Mouse (Mus musculus) heart, embryonic 11.5 days (tissue): ENCODE results near the gene Slc25a39. TPM values are rescaled to one million over a fixed set of nuclear protein-coding genes. Genes with fewer than 3 reads are reported as not detected.
A peak's percentile ranks its signal among the peaks of the same experiment; 100 is the strongest.
"Not testable (repeated sequence)": the region's sequence is repeated elsewhere in the genome, so short reads cannot be mapped to it uniquely, and the experiment has no call there.

ENCODE experiments used
- ATAC-seq: fragments of 200-750 bp; cut with Nextera tagmentation; replicated peaks from 2 replicates; pipeline ENCODE4 v1.8.0; 2017; ENCODE audit warnings: moderate library complexity; ENCODE audit not compliant: insufficient number of reproducible peaks, low FRiP score, low TSS enrichment
- H3K27ac ChIP-seq: fragments of 300-500 bp; sonication (generic); 2 replicates; pipeline ENCODE4 v1.5.1; 2014; ENCODE audit warnings: mild to moderate bottlenecking, low read depth, low read length
- H3K27me3 ChIP-seq: fragments of 300-500 bp; sonication (generic); 2 replicates; pipeline ENCODE4 v1.6.1; 2014; ENCODE audit warnings: mild to moderate bottlenecking, low read length, mixed read lengths; ENCODE audit not compliant: control insufficient read depth, insufficient read depth
- H3K36me3 ChIP-seq: fragments of 300-500 bp; sonication (generic); 2 replicates; pipeline ENCODE4 v1.6.1; 2014; ENCODE audit warnings: mild to moderate bottlenecking, low read length, moderate library complexity, mixed read lengths; ENCODE audit not compliant: control insufficient read depth, insufficient read depth
- H3K4me1 ChIP-seq: fragments of 300-500 bp; sonication (generic); 2 replicates; pipeline ENCODE4 v1.6.1; 2014; ENCODE audit warnings: low read length; ENCODE audit not compliant: control insufficient read depth, insufficient read depth
- H3K4me2 ChIP-seq: fragments of 300-500 bp; sonication (generic); 2 replicates; pipeline ENCODE4 v1.6.1; 2014; ENCODE audit warnings: mild to moderate bottlenecking, moderate library complexity
- H3K4me3 ChIP-seq: fragments of 300-500 bp; sonication (generic); 2 replicates; pipeline ENCODE4 v1.5.1; 2014; ENCODE audit warnings: low read depth, low read length
- H3K9ac ChIP-seq: fragments of 300-500 bp; sonication (generic); 2 replicates; pipeline ENCODE4 v1.6.1; 2014; ENCODE audit warnings: mild to moderate bottlenecking, low read depth, low read length, moderate library complexity
- H3K9me3 ChIP-seq: fragments of 300-500 bp; sonication (generic); replicated peaks from 2 replicates; pipeline ENCODE4 v1.6.1; 2016; ENCODE audit warnings: low read length; ENCODE audit not compliant: control insufficient read depth
- WGBS: fragments of 180-500 bp; shearing (Covaris S2); extraction: QIAGEN DNeasy Blood & Tissue Kit; methylation state at CpG from one replicate; pipeline ENCODE4 v1.1.7; 2014; ENCODE audit not compliant: insufficient replicate concordance; 5-methylcytosine and 5-hydroxymethylcytosine counted together
- polyA plus RNA-seq: library from polyadenylated mRNA; unstranded; fragments of >200 nt; fragmentation: Nextera tagmentation; extraction: Ambion mirVana; gene quantifications from 2 replicates; pipeline ENCODE4 v1.2.1, GENCODE M21; 2014

Gene Slc25a39
- polyA plus RNA-seq, 1 experiment from 2014 or later: 274 TPM

- no peak for ATAC-seq
- Histone ChIP-seq H3K4me2 (no peak overlapping the region), H3K4me3 (no peak overlapping the region), H3K27me3 (peaks cover 5% of the 10 kb centered on the region; the same call in 1 of the 2 replicates), H3K9ac (0 out of 2 replicates have a peak overlapping the region, but pooled peaks have one; percentile 16), H3K36me3 (no peaks in the 10 kb centered on the region), H3K27ac (no peak overlapping the region), H3K9me3 (no peaks in the 10 kb centered on the region), H3K4me1 (peaks cover 5% of the 10 kb centered on the region)
- WGBS: 36% methylated on average over 7 of the region's 7 CpGs
These were observed 37.5 kb downstream of the Slc25a39 start for GRCm38 (mm10) chr11:102370285-102370684.

- H3K27ac ChIP-seq: no peak overlapping the region
- 0 out of 2 replicates have a peak overlapping the region, but pooled peaks have one; percentile 34 for H3K9ac ChIP-seq
- no peaks in the 10 kb centered on the region for H3K4me1 ChIP-seq
- no peak overlapping the region for H3K4me2 ChIP-seq
- H3K9me3 ChIP-seq: no peaks in the 10 kb centered on the region
- no peaks in the 10 kb centered on the region for H3K36me3 ChIP-seq
- no peak overlapping the region for H3K4me3 ChIP-seq
- peaks cover 5% of the 10 kb centered on the region; the same call in 1 of the 2 replicates for H3K27me3 ChIP-seq
- WGBS: 73% methylated on average over 4 of the region's 4 CpGs
- ATAC-seq: no peak
These were observed 38.5 kb downstream of the Slc25a39 start for GRCm38 (mm10) chr11:102369263-102369662.

GRCm38 (mm10) chr11:102368347-102368746 is 39.4 kb downstream of the Slc25a39 start:
- H3K9me3 ChIP-seq: no peaks in the 10 kb centered on the region
- peaks cover 5% of the 10 kb centered on the region; the same call in 1 of the 2 replicates for H3K27me3 ChIP-seq
- ATAC-seq: no peak
- no peak overlapping the region; the same call in 1 of the 2 replicates for H3K4me3 ChIP-seq
- H3K27ac ChIP-seq: no peak overlapping the region
- H3K36me3 ChIP-seq: no peaks in the 10 kb centered on the region
- no peak overlapping the region for H3K9ac ChIP-seq
- no peaks in the 10 kb centered on the region for H3K4me1 ChIP-seq
- no peak overlapping the region for H3K4me2 ChIP-seq
- WGBS: 67% methylated on average over 5 of the region's 5 CpGs

- Histone ChIP-seq H3K9ac (no peak overlapping the region), H3K27me3 (peaks cover 5% of the 10 kb centered on the region; the same call in 1 of the 2 replicates), H3K9me3 (no peaks in the 10 kb centered on the region), H3K36me3 (no peaks in the 10 kb centered on the region), H3K4me2 (no peak overlapping the region), H3K4me1 (no peaks in the 10 kb centered on the region), H3K4me3 (no peak overlapping the region), H3K27ac (no peak overlapping the region)
- 65% methylated on average over 9 of the region's 9 CpGs for WGBS
- no peak for ATAC-seq
These were observed 40.1 kb downstream of the Slc25a39 start for GRCm38 (mm10) chr11:102367504-102368280.

- WGBS: 73% methylated on average over 8 of the region's 8 CpGs
- H3K4me3 ChIP-seq: not testable (repeated sequence)
- peak within 1 kb of the TSS; percentile 18; the same call in 1 of the 2 replicates for H3K9ac ChIP-seq
These were observed 41.6 kb downstream of the Slc25a39 start, which contains the start of gene Slc4a1 for GRCm38 (mm10) chr11:102366103-102366502. Gene Slc4a1, minus strand, starts transcription at chr11:102366203.

GRCm38 (mm10) chr11:102365699-102366098 is 42.0 kb downstream of the Slc25a39 start:
- Histone ChIP-seq H3K9ac (peak overlapping the region; percentile 18; the same call in 1 of the 2 replicates), H3K4me3 (no peak overlapping the region)

More at GRCm38 (mm10) chr11:102366103-102366502, 41.6 kb downstream of the Slc25a39 start, which contains the start of gene Slc4a1:
- H3K4me1 ChIP-seq, H3K27me3 ChIP-seq, H3K9me3 ChIP-seq, ATAC-seq, H3K36me3 ChIP-seq: not testable (repeated sequence)
- Histone ChIP-seq H3K27ac (peak within 1 kb of the TSS; percentile 55), H3K4me2 (peak within 1 kb of the TSS; percentile 9; the same call in 1 of the 2 replicates)

GRCm38 (mm10) chr11:102364570-102365371 is 43.0 kb downstream of the Slc25a39 start:
- H3K4me3 ChIP-seq: peak overlapping the region; percentile 38
- H3K9ac ChIP-seq: peak overlapping the region; percentile 70
- H3K27me3 ChIP-seq: peaks cover 12% of the 10 kb centered on the region
- 58% methylated on average over 14 of the region's 14 CpGs for WGBS
- no peaks in the 10 kb centered on the region for H3K36me3 ChIP-seq
- H3K4me2 ChIP-seq: no peak overlapping the region
- no peaks in the 10 kb centered on the region for H3K4me1 ChIP-seq
- no peaks in the 10 kb centered on the region for H3K9me3 ChIP-seq
- ATAC-seq: peak; percentile 87
- peak overlapping the region; percentile 84 for H3K27ac ChIP-seq

More at GRCm38 (mm10) chr11:102365699-102366098, 42.0 kb downstream of the Slc25a39 start:
- H3K36me3 ChIP-seq: no peaks in the 10 kb centered on the region
- peak overlapping the region; percentile 55 for H3K27ac ChIP-seq
- H3K9me3 ChIP-seq: no peaks in the 10 kb centered on the region
- no peak for ATAC-seq
- WGBS: 30% methylated on average over 4 of the region's 4 CpGs
- peaks cover 9% of the 10 kb centered on the region for H3K27me3 ChIP-seq
- H3K4me1 ChIP-seq: no peaks in the 10 kb centered on the region
- H3K4me2 ChIP-seq: peak overlapping the region; percentile 9; the same call in 1 of the 2 replicates

GRCm38 (mm10) chr11:102363623-102364022 is 44.1 kb downstream of the Slc25a39 start:
- peak overlapping the region; percentile 70 for H3K9ac ChIP-seq
- WGBS: 12% methylated on average over 2 of the region's 2 CpGs
- H3K9me3 ChIP-seq: no peaks in the 10 kb centered on the region
- H3K36me3 ChIP-seq: no peaks in the 10 kb centered on the region
- peak; percentile 80 for ATAC-seq
- H3K4me3 ChIP-seq: peak overlapping the region; percentile 38
- H3K27me3 ChIP-seq: peaks cover 19% of the 10 kb centered on the region
- H3K27ac ChIP-seq: peak overlapping the region; percentile 84
- H3K4me1 ChIP-seq: no peaks in the 10 kb centered on the region
- H3K4me2 ChIP-seq: no peak overlapping the region
